Mouse (Mus musculus): ENCODE results near the gene Fer1l5. TPM values are rescaled to one million over a fixed set of nuclear protein-coding genes. Genes with fewer than 3 reads are reported as not detected.

The Fer1l5 gene
- polyA plus RNA-seq, 1 experiment from 2014 or later = 0.34 TPM

- WGBS (ENCODE audit: insufficient replicate concordance) = 28% methylated on average over 6 of the region's 6 CpGs
- no peak overlapping the region for H3K27ac ChIP-seq (ENCODE audit: low read length)
- no peak overlapping the region for H3K4me3 ChIP-seq (ENCODE audit: low read depth, low read length)
- no peak for ATAC-seq (ENCODE audit: low read depth)
- H3K9ac ChIP-seq (ENCODE audit: low read depth, low read length) = no peak overlapping the region
- no peaks in the 10 kb centered on the region for H3K27me3 ChIP-seq (ENCODE audit: control insufficient read depth, insufficient read depth, low read depth, low read length)
- no peak overlapping the region for H3K4me2 ChIP-seq (ENCODE audit: low read depth, low read length)
- H3K9me3 ChIP-seq (replicated peaks; ENCODE audit: control insufficient read depth, low read length) = no peaks in the 10 kb centered on the region
- no peaks in the 10 kb centered on the region for H3K4me1 ChIP-seq (ENCODE audit: control insufficient read depth, low read depth, low read length)
- H3K36me3 ChIP-seq (ENCODE audit: control insufficient read depth, insufficient read depth) = no peaks in the 10 kb centered on the region
These were observed 24.9 kb downstream of the Fer1l5 start for GRCm38 (mm10) chr1:36397041-36397440.

- H3K4me1 ChIP-seq (ENCODE audit: control insufficient read depth, low read depth, low read length) = no peaks in the 10 kb centered on the region
- no peaks in the 10 kb centered on the region for H3K9me3 ChIP-seq (replicated peaks; ENCODE audit: control insufficient read depth, low read length)
- ATAC-seq (ENCODE audit: low read depth) = no peak
- no peaks in the 10 kb centered on the region for H3K27me3 ChIP-seq (ENCODE audit: control insufficient read depth, insufficient read depth, low read depth, low read length)
- H3K9ac ChIP-seq (ENCODE audit: low read depth, low read length) = no peak overlapping the region
- H3K27ac ChIP-seq (ENCODE audit: low read length) = no peak overlapping the region
- H3K4me2 ChIP-seq (ENCODE audit: low read depth, low read length) = no peak overlapping the region
- no peak overlapping the region for H3K4me3 ChIP-seq (ENCODE audit: low read depth, low read length)
- WGBS (ENCODE audit: insufficient replicate concordance) = 56% methylated on average over 4 of the region's 4 CpGs
- H3K36me3 ChIP-seq (ENCODE audit: control insufficient read depth, insufficient read depth) = no peaks in the 10 kb centered on the region
These were observed 29.4 kb downstream of the Fer1l5 start for GRCm38 (mm10) chr1:36401509-36401908.

- no peak for ATAC-seq (ENCODE audit: low read depth)
- Histone ChIP-seq H3K9ac (ENCODE audit: low read depth, low read length) (no peak overlapping the region), H3K4me2 (ENCODE audit: low read depth, low read length) (no peak overlapping the region), H3K27ac (ENCODE audit: low read length) (no peak overlapping the region), H3K36me3 (ENCODE audit: control insufficient read depth, insufficient read depth) (no peaks in the 10 kb centered on the region), H3K4me1 (ENCODE audit: control insufficient read depth, low read depth, low read length) (no peaks in the 10 kb centered on the region), H3K9me3 (replicated peaks; ENCODE audit: control insufficient read depth, low read length) (no peaks in the 10 kb centered on the region), H3K27me3 (ENCODE audit: control insufficient read depth, insufficient read depth, low read depth, low read length) (no peaks in the 10 kb centered on the region), H3K4me3 (ENCODE audit: low read depth, low read length) (no peak overlapping the region)
- WGBS (ENCODE audit: insufficient replicate concordance) = 64% methylated on average over 6 of the region's 6 CpGs
These were observed 32.4 kb downstream of the Fer1l5 start for GRCm38 (mm10) chr1:36404531-36404930.

GRCm38 (mm10) chr1:36429511-36429910, 57.4 kb downstream of the Fer1l5 start:
- Histone ChIP-seq H3K36me3 (ENCODE audit: control insufficient read depth, insufficient read depth) (peaks cover 14% of the 10 kb centered on the region), H3K4me3 (ENCODE audit: low read depth, low read length) (no peak overlapping the region), H3K9ac (ENCODE audit: low read depth, low read length) (no peak overlapping the region), H3K27me3 (ENCODE audit: control insufficient read depth, insufficient read depth, low read depth, low read length) (no peaks in the 10 kb centered on the region), H3K4me1 (ENCODE audit: control insufficient read depth, low read depth, low read length) (no peaks in the 10 kb centered on the region), H3K4me2 (ENCODE audit: low read depth, low read length) (no peak overlapping the region), H3K9me3 (replicated peaks; ENCODE audit: control insufficient read depth, low read length) (no peaks in the 10 kb centered on the region), H3K27ac (ENCODE audit: low read length) (no peak overlapping the region)
- no peak for ATAC-seq (ENCODE audit: low read depth)
- WGBS (ENCODE audit: insufficient replicate concordance) = 85% methylated on average over 2 of the region's 2 CpGs

GRCm38 (mm10) chr1:36432999-36433398, 60.9 kb downstream of the Fer1l5 start:
- ATAC-seq (ENCODE audit: low read depth) = no peak
- WGBS (ENCODE audit: insufficient replicate concordance) = 75% methylated on average over 4 of the region's 4 CpGs
- H3K4me2 ChIP-seq (ENCODE audit: low read depth, low read length) = no peak overlapping the region
- H3K4me1 ChIP-seq (ENCODE audit: control insufficient read depth, low read depth, low read length) = no peaks in the 10 kb centered on the region
- H3K9me3 ChIP-seq (replicated peaks; ENCODE audit: control insufficient read depth, low read length) = no peaks in the 10 kb centered on the region
- H3K4me3 ChIP-seq (ENCODE audit: low read depth, low read length) = no peak overlapping the region
- peaks cover 10% of the 10 kb centered on the region for H3K36me3 ChIP-seq (ENCODE audit: control insufficient read depth, insufficient read depth)
- no peak overlapping the region for H3K27ac ChIP-seq (ENCODE audit: low read length)
- no peaks in the 10 kb centered on the region for H3K27me3 ChIP-seq (ENCODE audit: control insufficient read depth, insufficient read depth, low read depth, low read length)
- no peak overlapping the region for H3K9ac ChIP-seq (ENCODE audit: low read depth, low read length)

GRCm38 (mm10) chr1:36433616-36434015, 61.5 kb downstream of the Fer1l5 start:
- no peak for ATAC-seq (ENCODE audit: low read depth)
- H3K9ac ChIP-seq (ENCODE audit: low read depth, low read length) = no peak overlapping the region
- peaks cover 13% of the 10 kb centered on the region for H3K36me3 ChIP-seq (ENCODE audit: control insufficient read depth, insufficient read depth)
- H3K27ac ChIP-seq (ENCODE audit: low read length) = no peak overlapping the region
- no peaks in the 10 kb centered on the region for H3K4me1 ChIP-seq (ENCODE audit: control insufficient read depth, low read depth, low read length)
- H3K9me3 ChIP-seq (replicated peaks; ENCODE audit: control insufficient read depth, low read length) = no peaks in the 10 kb centered on the region
- no peaks in the 10 kb centered on the region for H3K27me3 ChIP-seq (ENCODE audit: control insufficient read depth, insufficient read depth, low read depth, low read length)
- no peak overlapping the region for H3K4me3 ChIP-seq (ENCODE audit: low read depth, low read length)
- H3K4me2 ChIP-seq (ENCODE audit: low read depth, low read length) = no peak overlapping the region
- WGBS (ENCODE audit: insufficient replicate concordance) = 86% methylated on average over 3 of the region's 3 CpGs

GRCm38 (mm10) chr1:36435071-36435470, 63.0 kb downstream of the Fer1l5 start:
- Histone ChIP-seq H3K4me3 (ENCODE audit: low read depth, low read length) (no peak overlapping the region), H3K4me2 (ENCODE audit: low read depth, low read length) (no peak overlapping the region), H3K9me3 (replicated peaks; ENCODE audit: control insufficient read depth, low read length) (no peaks in the 10 kb centered on the region), H3K27me3 (ENCODE audit: control insufficient read depth, insufficient read depth, low read depth, low read length) (no peaks in the 10 kb centered on the region), H3K27ac (ENCODE audit: low read length) (no peak overlapping the region), H3K36me3 (ENCODE audit: control insufficient read depth, insufficient read depth) (peaks cover 18% of the 10 kb centered on the region), H3K9ac (ENCODE audit: low read depth, low read length) (no peak overlapping the region), H3K4me1 (ENCODE audit: control insufficient read depth, low read depth, low read length) (no peaks in the 10 kb centered on the region)
- no peak for ATAC-seq (ENCODE audit: low read depth)
- 68% methylated on average over 4 of the region's 4 CpGs for WGBS (ENCODE audit: insufficient replicate concordance)

GRCm38 (mm10) chr1:36436515-36436914, 64.4 kb downstream of the Fer1l5 start:
- Histone ChIP-seq H3K27ac (ENCODE audit: low read length) (no peak overlapping the region), H3K9me3 (replicated peaks; ENCODE audit: control insufficient read depth, low read length) (no peaks in the 10 kb centered on the region), H3K9ac (ENCODE audit: low read depth, low read length) (no peak overlapping the region), H3K36me3 (ENCODE audit: control insufficient read depth, insufficient read depth) (peaks cover 18% of the 10 kb centered on the region), H3K4me2 (ENCODE audit: low read depth, low read length) (no peak overlapping the region), H3K27me3 (ENCODE audit: control insufficient read depth, insufficient read depth, low read depth, low read length) (no peaks in the 10 kb centered on the region), H3K4me1 (ENCODE audit: control insufficient read depth, low read depth, low read length) (no peaks in the 10 kb centered on the region), H3K4me3 (ENCODE audit: low read depth, low read length) (no peak overlapping the region)
- ATAC-seq (ENCODE audit: low read depth) = no peak
- WGBS (ENCODE audit: insufficient replicate concordance) = 75% methylated on average over 6 of the region's 6 CpGs

GRCm38 (mm10) chr1:36437223-36437622, 65.1 kb downstream of the Fer1l5 start:
- Histone ChIP-seq H3K27ac (ENCODE audit: low read length) (no peak overlapping the region), H3K27me3 (ENCODE audit: control insufficient read depth, insufficient read depth, low read depth, low read length) (no peaks in the 10 kb centered on the region), H3K4me2 (ENCODE audit: low read depth, low read length) (no peak overlapping the region), H3K36me3 (ENCODE audit: control insufficient read depth, insufficient read depth) (peaks cover 18% of the 10 kb centered on the region), H3K4me1 (ENCODE audit: control insufficient read depth, low read depth, low read length) (no peaks in the 10 kb centered on the region), H3K4me3 (ENCODE audit: low read depth, low read length) (no peak overlapping the region), H3K9ac (ENCODE audit: low read depth, low read length) (no peak overlapping the region), H3K9me3 (replicated peaks; ENCODE audit: control insufficient read depth, low read length) (no peaks in the 10 kb centered on the region)
- WGBS (ENCODE audit: insufficient replicate concordance) = 58% methylated on average over 3 of the region's 3 CpGs
- ATAC-seq (ENCODE audit: low read depth) = no peak
